Mouse (Mus musculus): ENCODE measurements around the gene Racgap1. TPM values are rescaled to one million over a fixed set of nuclear protein-coding genes. Genes with fewer than 3 reads are reported as not detected.
A peak's percentile ranks its signal among the peaks of the same experiment; 100 is the strongest.

Racgap1 gene
- polyA plus RNA-seq, 1 experiment from 2014 or later = 178 TPM

DNA sequence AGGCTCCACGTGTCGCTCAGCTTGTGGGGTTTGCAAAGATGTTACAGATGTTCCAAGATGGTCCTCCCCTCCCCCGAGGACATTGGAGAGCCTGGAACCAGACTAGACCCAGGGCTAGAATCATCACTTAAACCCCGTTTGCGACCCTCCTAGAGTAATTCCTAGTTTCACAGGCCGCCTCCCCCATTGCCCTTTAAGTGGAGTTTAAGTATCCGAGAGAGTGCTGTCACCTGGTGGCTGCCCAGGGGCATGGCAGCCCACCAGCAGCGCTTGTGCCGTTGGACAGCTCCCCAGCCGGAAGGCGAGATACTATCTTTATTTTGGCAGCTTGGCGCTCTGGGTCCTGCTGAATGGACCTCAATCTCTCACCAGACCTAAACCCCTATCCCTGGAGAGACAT is 17.4 kb upstream of the Racgap1 start:
- Histone ChIP-seq H3K27me3 (ENCODE audit: control insufficient read depth, insufficient read depth, low read depth, low read length) (peaks cover 59% of the 10 kb centered on the region), H3K4me2 (ENCODE audit: low read depth, low read length) (no peak overlapping the region)

DNA sequence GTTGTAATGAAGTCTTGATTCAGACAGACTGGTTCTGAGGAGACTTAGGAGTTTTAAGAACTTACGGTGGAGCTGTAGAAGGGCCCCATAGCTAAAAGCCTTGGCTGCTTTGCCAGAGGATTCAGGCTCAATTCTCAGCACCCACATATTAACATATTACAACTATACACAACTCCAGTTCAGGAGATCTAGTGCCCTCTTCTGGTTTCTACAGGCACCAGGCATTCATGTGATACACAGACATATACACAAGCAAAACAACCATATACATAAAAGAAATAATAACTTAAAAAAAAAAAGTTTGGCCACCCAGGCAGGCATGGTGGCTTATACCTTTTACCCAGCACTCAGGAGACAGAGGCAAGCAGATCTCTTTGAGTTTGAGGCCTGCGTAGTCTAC is 16.1 kb upstream of the Racgap1 start:
- Histone ChIP-seq H3K27me3 (ENCODE audit: control insufficient read depth, insufficient read depth, low read depth, low read length) (peaks cover 51% of the 10 kb centered on the region), H3K4me2 (ENCODE audit: low read depth, low read length) (no peak overlapping the region), H3K4me1 (replicated peaks; ENCODE audit: control insufficient read depth, insufficient read depth, low read length) (peaks cover 21% of the 10 kb centered on the region), H3K4me3 (ENCODE audit: low read length) (no peak overlapping the region), H3K9me3 (ENCODE audit: control insufficient read depth, low read length) (no peaks in the 10 kb centered on the region), H3K36me3 (ENCODE audit: control insufficient read depth, insufficient read depth, low read length) (no peaks in the 10 kb centered on the region), H3K27ac (ENCODE audit: low read length) (no peak overlapping the region), H3K9ac (ENCODE audit: low read length) (no peak overlapping the region)
- no peak for ATAC-seq (ENCODE audit: low read depth)
- WGBS = 100% methylated on average over 2 of the region's 2 CpGs

More for the DNA sequence above, 17.4 kb upstream of the Racgap1 start:
- Histone ChIP-seq H3K4me3 (ENCODE audit: low read length) (no peak overlapping the region), H3K9ac (ENCODE audit: low read length) (no peak overlapping the region), H3K4me1 (replicated peaks; ENCODE audit: control insufficient read depth, insufficient read depth, low read length) (peaks cover 20% of the 10 kb centered on the region), H3K9me3 (ENCODE audit: control insufficient read depth, low read length) (no peaks in the 10 kb centered on the region), H3K36me3 (ENCODE audit: control insufficient read depth, insufficient read depth, low read length) (no peaks in the 10 kb centered on the region), H3K27ac (ENCODE audit: low read length) (no peak overlapping the region)
- ATAC-seq (ENCODE audit: low read depth) = no peak
- 3% methylated on average over 12 of the region's 12 CpGs for WGBS

DNA sequence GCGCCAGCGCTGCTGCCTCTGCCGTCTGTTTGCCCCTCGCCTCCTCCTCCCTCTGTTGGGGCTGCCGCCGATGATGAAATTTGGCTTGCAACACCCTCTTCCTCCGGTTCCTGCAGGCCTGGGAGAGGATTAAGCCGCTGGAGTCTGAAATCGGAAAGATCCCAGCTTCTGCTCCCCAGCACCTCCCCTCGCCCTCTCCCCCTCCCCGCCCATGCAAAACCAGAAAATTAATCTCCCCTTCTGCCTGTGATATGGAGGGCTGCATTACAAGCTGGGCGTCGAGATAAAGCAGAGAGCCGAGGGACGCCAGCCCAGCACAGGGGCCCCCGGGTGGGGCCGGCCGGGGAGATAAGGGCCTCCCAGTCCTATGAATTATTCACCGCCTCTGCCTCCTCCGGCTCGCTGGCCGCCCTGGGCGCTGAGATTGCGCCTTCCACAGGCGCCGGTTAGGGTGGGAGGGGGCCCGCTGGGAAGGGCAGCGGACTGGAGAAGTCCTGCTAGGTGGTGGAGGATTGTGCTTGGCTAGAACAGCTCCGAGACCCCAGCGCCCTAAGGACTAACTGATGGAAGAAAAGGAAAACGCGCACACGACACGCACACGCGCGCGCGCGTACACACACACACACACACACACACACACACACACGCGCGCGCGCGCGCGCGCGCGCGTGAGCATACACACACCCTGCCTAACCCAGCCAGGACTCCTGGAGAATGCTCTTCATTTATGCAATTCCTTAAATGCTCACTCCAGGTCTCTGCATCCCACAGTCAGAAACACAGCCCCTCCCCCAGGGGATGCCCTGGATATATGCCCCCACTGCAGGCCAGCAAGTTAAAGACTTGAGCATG is 13.4 kb upstream of the Racgap1 start:
- Histone ChIP-seq H3K4me1 (replicated peaks; ENCODE audit: control insufficient read depth, insufficient read depth, low read length) (peaks cover 17% of the 10 kb centered on the region), H3K9me3 (ENCODE audit: control insufficient read depth, low read length) (no peaks in the 10 kb centered on the region), H3K4me3 (ENCODE audit: low read length) (peak overlapping the region; percentile 51), H3K27ac (ENCODE audit: low read length) (no peak overlapping the region), H3K4me2 (ENCODE audit: low read depth, low read length) (peak overlapping the region; percentile 96), H3K36me3 (ENCODE audit: control insufficient read depth, insufficient read depth, low read length) (no peaks in the 10 kb centered on the region), H3K27me3 (ENCODE audit: control insufficient read depth, insufficient read depth, low read depth, low read length) (peaks cover 27% of the 10 kb centered on the region), H3K9ac (ENCODE audit: low read length) (peak overlapping the region; percentile 64)
- WGBS = under 1% methylated on average over 49 of the region's 52 CpGs
- ATAC-seq (ENCODE audit: low read depth) = peak; percentile 83

DNA sequence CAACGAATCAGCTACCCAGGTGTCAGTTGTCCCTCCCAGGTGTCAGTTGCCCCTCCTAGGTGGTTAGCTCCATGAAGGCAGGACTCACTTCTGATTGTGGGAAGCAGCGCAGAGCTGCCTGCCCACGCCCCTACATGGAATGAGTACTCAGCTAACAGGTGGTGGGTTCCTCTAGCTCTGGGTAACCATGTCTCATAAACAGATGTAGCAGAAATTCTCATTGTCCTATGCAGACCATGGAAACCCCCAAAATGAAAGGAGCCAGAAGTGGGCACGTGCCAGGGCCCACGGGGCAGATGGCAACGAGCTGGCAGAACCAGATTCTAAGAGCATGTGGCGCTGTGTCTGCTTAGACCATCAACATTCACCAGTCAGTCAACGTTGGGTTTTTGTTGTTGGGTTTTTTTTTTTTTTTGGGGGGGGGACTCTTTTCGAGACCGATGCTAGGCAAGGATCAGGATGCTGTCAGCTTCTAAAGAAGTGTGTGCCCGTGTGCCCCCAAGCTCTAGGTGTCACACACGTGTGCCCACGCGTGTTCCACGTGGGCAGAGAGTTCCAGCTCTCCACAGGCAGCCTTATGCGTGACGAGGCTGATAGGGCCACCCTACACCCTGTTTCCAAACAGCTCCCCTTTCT is 12.6 kb upstream of the Racgap1 start:
- Histone ChIP-seq H3K9ac (ENCODE audit: low read length) (peak overlapping the region; percentile 64), H3K9me3 (ENCODE audit: control insufficient read depth, low read length) (no peaks in the 10 kb centered on the region), H3K36me3 (ENCODE audit: control insufficient read depth, insufficient read depth, low read length) (no peaks in the 10 kb centered on the region), H3K4me1 (replicated peaks; ENCODE audit: control insufficient read depth, insufficient read depth, low read length) (peaks cover 17% of the 10 kb centered on the region), H3K4me2 (ENCODE audit: low read depth, low read length) (peak overlapping the region; percentile 96), H3K27ac (ENCODE audit: low read length) (no peak overlapping the region), H3K4me3 (ENCODE audit: low read length) (peak overlapping the region; percentile 51), H3K27me3 (ENCODE audit: control insufficient read depth, insufficient read depth, low read depth, low read length) (peaks cover 20% of the 10 kb centered on the region)
- no peak for ATAC-seq (ENCODE audit: low read depth)
- 4% methylated on average over 17 of the region's 17 CpGs for WGBS

DNA sequence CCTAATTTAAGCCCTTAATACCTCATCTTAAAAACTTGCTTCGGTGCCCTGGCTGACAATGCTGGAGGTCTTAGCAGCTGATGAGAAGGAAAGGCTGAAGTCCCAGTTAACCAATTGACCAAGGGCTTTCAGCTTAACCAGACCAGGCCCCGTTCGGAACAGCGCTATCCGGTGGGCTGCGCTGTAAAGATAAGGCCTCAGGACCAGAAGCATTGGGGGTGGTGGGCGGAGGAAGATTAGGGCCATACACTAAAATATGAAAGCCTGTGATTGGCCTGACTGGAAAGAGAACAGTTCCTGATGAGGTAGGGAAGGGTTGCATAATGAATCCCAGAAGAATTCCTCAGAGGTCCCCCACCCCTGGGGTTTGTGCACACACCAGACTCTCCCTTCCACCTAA is 10.9 kb upstream of the Racgap1 start:
- H3K4me1 ChIP-seq (replicated peaks; ENCODE audit: control insufficient read depth, insufficient read depth, low read length) = peaks cover 14% of the 10 kb centered on the region
- ATAC-seq (ENCODE audit: low read depth) = no peak

DNA sequence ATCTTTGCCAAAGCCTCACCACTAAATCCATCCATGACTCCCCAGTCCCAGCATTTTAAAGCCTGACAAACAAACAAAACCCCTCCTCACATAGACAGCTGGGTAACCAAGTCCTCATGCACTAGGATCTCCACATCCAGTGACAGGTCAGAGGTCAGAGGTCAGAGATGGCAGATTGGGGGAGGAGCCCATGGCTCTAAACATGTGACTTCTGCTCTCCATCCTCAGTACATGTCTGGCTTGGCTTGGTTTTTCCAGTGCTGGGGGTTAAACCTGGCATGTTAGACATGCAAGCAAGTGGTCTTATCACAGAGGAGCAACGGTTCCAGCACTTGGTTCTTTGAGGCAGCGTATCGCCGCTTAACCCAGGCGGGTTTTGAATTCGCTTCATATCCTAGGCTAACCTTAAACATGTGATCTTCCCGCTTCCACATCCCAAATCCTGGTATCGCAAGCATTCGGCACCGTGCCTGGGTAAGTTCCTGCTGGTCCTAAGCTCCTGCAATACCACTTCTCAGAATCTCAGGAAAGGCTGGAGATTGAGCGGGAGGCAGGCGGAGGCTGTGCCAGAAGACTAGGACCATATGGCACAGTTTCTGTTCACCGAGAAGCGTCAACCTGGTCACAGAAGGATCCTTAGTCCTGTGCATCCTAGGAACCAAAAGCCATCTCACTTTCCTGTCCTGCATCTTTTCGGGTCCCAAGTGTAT is 9.8 kb upstream of the Racgap1 start:
- Histone ChIP-seq H3K4me1 (replicated peaks; ENCODE audit: control insufficient read depth, insufficient read depth, low read length) (peaks cover 14% of the 10 kb centered on the region), H3K27me3 (ENCODE audit: control insufficient read depth, insufficient read depth, low read depth, low read length) (peaks cover 17% of the 10 kb centered on the region), H3K9me3 (ENCODE audit: control insufficient read depth, low read length) (no peaks in the 10 kb centered on the region), H3K36me3 (ENCODE audit: control insufficient read depth, insufficient read depth, low read length) (no peaks in the 10 kb centered on the region), H3K9ac (ENCODE audit: low read length) (no peak overlapping the region), H3K4me3 (ENCODE audit: low read length) (no peak overlapping the region), H3K4me2 (ENCODE audit: low read depth, low read length) (no peak overlapping the region), H3K27ac (ENCODE audit: low read length) (no peak overlapping the region)
- no peak for ATAC-seq (ENCODE audit: low read depth)
- WGBS = 92% methylated on average over 15 of the region's 15 CpGs

More for the DNA sequence above, 10.9 kb upstream of the Racgap1 start:
- H3K4me2 ChIP-seq (ENCODE audit: low read depth, low read length) = no peak overlapping the region
- WGBS = 50% methylated on average over 7 of the region's 7 CpGs
- peaks cover 19% of the 10 kb centered on the region for H3K27me3 ChIP-seq (ENCODE audit: control insufficient read depth, insufficient read depth, low read depth, low read length)
- H3K36me3 ChIP-seq (ENCODE audit: control insufficient read depth, insufficient read depth, low read length) = no peaks in the 10 kb centered on the region
- H3K4me3 ChIP-seq (ENCODE audit: low read length) = no peak overlapping the region
- H3K9me3 ChIP-seq (ENCODE audit: control insufficient read depth, low read length) = no peaks in the 10 kb centered on the region
- H3K27ac ChIP-seq (ENCODE audit: low read length) = no peak overlapping the region
- no peak overlapping the region for H3K9ac ChIP-seq (ENCODE audit: low read length)

DNA sequence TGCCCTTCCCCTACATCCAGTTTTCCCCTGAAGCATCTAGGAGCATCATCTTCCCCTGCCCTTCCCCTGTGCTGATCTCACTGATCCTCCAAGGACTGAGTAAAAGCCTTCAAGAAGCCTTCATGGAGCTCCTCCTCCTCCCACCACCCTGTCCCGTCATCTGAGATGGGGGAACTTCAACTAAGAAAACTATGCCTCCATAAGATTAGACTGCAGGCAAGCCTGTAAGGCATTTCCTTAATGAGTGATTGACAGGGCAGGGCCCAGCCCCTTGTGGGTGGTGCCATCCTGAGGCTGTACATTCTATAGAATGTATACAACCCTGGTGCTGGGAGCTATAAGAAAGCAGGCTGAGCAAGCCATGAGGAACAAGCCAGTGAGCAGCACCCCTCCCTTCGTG is 7.0 kb upstream of the Racgap1 start:
- peaks cover 3% of the 10 kb centered on the region; the same call in 1 of the 2 replicates for H3K4me1 ChIP-seq (replicated peaks; ENCODE audit: control insufficient read depth, insufficient read depth, low read length)
- H3K4me3 ChIP-seq (ENCODE audit: low read length) = no peak overlapping the region
- no peak overlapping the region for H3K4me2 ChIP-seq (ENCODE audit: low read depth, low read length)
- WGBS = 43% methylated on average over 2 of the region's 2 CpGs
- no peak for ATAC-seq (ENCODE audit: low read depth)
- peaks cover 20% of the 10 kb centered on the region; the same call in 1 of the 2 replicates for H3K27me3 ChIP-seq (ENCODE audit: control insufficient read depth, insufficient read depth, low read depth, low read length)
- H3K27ac ChIP-seq (ENCODE audit: low read length) = no peak overlapping the region
- H3K9me3 ChIP-seq (ENCODE audit: control insufficient read depth, low read length) = no peaks in the 10 kb centered on the region
- no peaks in the 10 kb centered on the region for H3K36me3 ChIP-seq (ENCODE audit: control insufficient read depth, insufficient read depth, low read length)
- H3K9ac ChIP-seq (ENCODE audit: low read length) = no peak overlapping the region

DNA sequence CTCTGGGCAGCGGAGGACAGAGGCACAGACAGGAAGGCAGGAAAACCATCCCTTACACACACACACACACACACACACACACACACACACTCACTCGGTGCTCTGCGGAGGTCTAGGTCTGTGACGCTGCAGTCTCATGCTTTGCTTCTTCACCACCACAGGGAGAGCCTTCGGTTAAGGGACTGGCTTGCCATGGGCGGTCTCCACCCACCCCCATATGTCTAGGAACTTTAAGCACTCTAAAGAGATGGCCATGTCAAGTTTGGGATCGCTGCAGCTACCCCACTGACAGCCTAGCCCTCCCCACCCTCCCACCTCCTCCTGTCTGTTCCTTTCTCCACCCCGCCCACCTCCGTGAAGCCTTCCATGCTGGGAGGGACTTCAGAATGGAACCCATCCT is 4.5 kb upstream of the Racgap1 start:
- WGBS = 35% methylated on average over 9 of the region's 9 CpGs
- Histone ChIP-seq H3K27me3 (ENCODE audit: control insufficient read depth, insufficient read depth, low read depth, low read length) (peaks cover 20% of the 10 kb centered on the region; the same call in 1 of the 2 replicates), H3K4me2 (ENCODE audit: low read depth, low read length) (no peak overlapping the region), H3K27ac (ENCODE audit: low read length) (no peak overlapping the region), H3K4me3 (ENCODE audit: low read length) (no peak overlapping the region), H3K36me3 (ENCODE audit: control insufficient read depth, insufficient read depth, low read length) (no peaks in the 10 kb centered on the region), H3K4me1 (replicated peaks; ENCODE audit: control insufficient read depth, insufficient read depth, low read length) (peaks cover 6% of the 10 kb centered on the region; the same call in 1 of the 2 replicates), H3K9ac (ENCODE audit: low read length) (no peak overlapping the region), H3K9me3 (ENCODE audit: control insufficient read depth, low read length) (no peaks in the 10 kb centered on the region)
- no peak for ATAC-seq (ENCODE audit: low read depth)

DNA sequence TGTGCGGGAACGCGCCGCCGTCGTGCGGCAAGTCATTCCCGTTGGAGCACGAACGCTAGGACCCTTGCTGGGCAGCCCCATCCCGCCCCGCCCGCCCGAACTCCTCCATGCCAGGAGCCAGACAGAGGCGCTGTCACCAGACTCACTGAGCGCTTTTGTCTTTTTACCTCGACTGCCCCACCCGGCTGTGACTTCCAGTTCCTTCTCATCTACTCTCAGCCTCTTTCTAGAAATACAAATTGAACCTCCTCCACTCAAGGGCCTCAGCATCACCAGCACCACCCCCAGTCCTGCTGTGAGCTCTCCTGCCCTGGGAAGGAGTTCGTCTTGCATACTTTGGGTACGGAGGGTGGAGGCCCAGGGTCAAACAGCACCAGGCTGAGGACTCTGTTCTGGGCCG is 2.4 kb upstream of the Racgap1 start:
- peak overlapping the region; percentile 50 for H3K4me2 ChIP-seq (ENCODE audit: low read depth, low read length)
- no peaks in the 10 kb centered on the region for H3K9me3 ChIP-seq (ENCODE audit: control insufficient read depth, low read length)
- 6% methylated on average over 21 of the region's 21 CpGs for WGBS
- peak overlapping the region; percentile 31 for H3K4me3 ChIP-seq (ENCODE audit: low read length)
- no peak overlapping the region for H3K27ac ChIP-seq (ENCODE audit: low read length)
- peaks cover 20% of the 10 kb centered on the region; the same call in 1 of the 2 replicates for H3K27me3 ChIP-seq (ENCODE audit: control insufficient read depth, insufficient read depth, low read depth, low read length)
- no peaks in the 10 kb centered on the region for H3K36me3 ChIP-seq (ENCODE audit: control insufficient read depth, insufficient read depth, low read length)
- H3K4me1 ChIP-seq (replicated peaks; ENCODE audit: control insufficient read depth, insufficient read depth, low read length) = peaks cover 25% of the 10 kb centered on the region
- no peak for ATAC-seq (ENCODE audit: low read depth)
- peak overlapping the region; percentile 12; the same call in 1 of the 2 replicates for H3K9ac ChIP-seq (ENCODE audit: low read length)

All from lung, embryonic 16.5 days (tissue).